Mouse (Mus musculus): ENCODE results near the gene Tomm40l.

GRCm38 (mm10) chr1:171189476-171190114 is 32.7 kb downstream of the Tomm40l start:
- TF ChIP-seq GATA1 (IDR thresholded peaks at IDR 0.05; ENCODE audit: low read length) (no peak), TAL1 (IDR thresholded peaks at IDR 0.05; ENCODE audit: low read length) (no peak)

All from erythroblast, embryonic 14.5 days (primary cell).